Mouse (Mus musculus) 3T3-L1 (cell line): ENCODE results near the gene Hoxd8.

Experiments
- DNase-seq: peaks from one replicate; pipeline ENCODE4 v3.0.0-alpha.2; 2015; ENCODE audit warnings: low read depth, low spot score

Gene Hoxd8

DNA sequence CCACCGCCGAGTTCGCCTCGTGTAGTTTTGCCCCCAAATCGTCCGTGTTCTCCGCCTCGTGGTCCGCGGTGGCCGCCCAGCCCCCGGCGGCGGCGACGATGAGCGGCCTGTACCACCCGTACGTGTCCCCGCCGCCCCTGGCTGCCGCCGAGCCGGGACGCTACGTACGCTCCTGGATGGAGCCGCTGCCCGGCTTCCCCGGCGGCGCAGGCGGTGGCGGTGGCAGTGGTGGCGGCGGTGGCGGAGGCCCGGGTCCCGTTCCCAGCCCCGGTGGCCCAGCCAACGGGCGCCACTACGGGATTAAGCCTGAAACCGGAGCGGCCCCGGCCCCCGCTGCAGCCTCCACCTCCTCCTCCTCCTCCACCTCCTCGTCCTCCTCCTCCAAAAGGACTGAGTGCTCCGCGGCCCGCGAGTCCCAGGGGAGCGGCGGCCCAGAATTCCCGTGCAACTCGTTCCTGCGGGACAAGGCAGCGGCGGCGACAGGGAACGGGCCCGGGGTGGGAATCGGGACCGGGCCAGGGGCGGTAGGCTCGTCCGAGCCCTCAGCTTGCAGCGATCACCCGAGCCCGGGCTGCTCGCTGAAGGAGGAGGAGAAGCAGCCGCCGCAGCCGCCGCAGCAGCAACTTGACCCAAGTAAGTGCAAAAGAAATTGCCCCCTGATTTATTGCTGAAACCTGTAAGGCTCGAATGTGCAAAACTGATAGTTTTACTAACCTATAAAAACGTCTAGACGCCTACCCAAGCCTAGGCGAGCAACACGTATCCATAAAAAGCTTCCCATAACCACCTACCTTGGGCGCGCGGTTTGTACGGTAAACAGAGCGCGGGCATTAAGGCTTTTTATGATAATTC, 6.0 kb upstream of the Hoxd8 start:
- DNase-seq: no peak

DNA sequence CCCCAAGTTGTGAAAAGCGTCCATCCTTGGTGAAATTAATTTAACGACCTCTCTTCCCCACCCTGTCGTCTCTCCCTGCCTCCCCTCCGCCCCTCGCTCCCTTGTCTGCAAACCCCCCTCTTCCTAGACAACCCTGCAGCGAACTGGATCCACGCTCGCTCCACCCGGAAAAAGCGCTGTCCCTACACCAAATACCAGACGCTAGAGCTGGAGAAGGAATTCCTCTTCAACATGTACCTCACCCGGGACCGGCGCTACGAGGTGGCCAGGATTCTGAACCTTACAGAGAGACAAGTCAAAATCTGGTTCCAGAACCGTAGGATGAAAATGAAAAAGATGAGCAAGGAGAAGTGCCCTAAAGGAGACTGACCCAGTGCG, 5.4 kb upstream of the Hoxd8 start:
- no peak for DNase-seq

DNA sequence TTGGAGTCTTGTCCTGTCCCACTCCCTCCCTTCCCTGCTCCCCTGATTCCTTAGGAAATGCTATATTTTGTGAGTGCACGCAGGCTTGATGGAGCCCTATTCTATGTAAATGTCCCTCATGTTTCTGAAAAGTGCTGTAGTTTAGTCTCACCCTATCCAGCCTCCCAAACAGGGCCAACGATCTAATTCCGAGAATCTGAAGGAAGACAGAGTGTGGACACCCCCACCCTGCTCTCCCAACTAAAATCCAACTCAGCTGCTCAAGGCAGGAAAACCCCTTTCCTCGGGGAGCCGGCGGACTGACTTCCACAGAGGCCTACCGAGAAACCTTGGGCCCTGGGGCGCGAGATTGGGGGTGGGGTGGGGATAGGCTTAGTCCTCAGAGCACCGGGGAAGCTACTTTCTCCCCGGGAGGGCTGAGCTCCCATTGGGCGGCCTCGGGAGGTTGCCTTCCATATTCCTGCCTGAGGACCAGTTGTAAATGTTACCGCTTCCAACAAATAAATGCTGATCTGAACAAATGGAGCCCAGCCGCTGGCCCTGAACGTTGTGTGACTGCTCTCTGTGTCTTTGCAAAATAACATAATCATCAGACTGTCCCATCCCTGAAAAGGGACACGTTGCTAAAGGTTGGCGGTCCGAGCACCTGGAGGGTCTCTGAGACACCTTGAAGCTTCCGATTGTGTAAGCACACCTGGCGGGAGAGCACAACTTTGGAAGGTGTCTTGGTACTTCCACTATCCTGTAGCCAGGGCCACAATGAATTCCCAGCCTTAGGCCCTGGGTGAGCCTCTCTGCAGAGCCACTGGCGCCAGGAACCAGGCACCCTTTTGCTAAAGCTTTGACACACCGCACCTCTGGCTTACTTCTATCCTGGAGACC, 4.5 kb upstream of the Hoxd8 start:
- no peak for DNase-seq

DNA sequence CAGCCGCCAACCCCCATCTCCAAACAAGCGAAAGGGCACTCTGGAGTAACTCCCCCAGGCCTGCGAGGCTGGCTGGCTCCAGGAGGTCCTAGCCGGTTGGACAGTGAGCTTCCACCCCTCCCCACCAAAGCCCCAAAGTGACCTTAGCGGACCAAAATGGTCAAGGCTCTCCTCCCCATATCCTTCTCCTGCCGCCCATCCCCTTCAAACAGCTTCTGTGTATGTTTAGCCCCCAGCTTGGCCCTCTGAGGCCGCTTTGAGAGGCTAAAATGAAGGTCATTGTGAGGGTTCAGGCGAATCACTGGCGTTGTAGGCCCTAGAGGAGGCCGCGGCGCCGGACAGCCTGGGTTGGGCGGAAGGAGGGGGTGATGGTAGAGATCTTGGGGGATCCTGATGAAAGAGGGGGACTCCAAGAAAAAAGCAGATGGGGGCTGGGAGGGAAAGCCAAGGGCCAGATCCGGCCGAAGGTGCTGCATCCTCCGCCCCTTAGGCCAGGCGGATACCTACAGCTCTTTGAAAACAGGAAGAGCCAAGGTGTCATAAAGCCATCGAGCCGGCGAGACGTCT, 3.8 kb upstream of the Hoxd8 start:
- DNase-seq: no peak

DNA sequence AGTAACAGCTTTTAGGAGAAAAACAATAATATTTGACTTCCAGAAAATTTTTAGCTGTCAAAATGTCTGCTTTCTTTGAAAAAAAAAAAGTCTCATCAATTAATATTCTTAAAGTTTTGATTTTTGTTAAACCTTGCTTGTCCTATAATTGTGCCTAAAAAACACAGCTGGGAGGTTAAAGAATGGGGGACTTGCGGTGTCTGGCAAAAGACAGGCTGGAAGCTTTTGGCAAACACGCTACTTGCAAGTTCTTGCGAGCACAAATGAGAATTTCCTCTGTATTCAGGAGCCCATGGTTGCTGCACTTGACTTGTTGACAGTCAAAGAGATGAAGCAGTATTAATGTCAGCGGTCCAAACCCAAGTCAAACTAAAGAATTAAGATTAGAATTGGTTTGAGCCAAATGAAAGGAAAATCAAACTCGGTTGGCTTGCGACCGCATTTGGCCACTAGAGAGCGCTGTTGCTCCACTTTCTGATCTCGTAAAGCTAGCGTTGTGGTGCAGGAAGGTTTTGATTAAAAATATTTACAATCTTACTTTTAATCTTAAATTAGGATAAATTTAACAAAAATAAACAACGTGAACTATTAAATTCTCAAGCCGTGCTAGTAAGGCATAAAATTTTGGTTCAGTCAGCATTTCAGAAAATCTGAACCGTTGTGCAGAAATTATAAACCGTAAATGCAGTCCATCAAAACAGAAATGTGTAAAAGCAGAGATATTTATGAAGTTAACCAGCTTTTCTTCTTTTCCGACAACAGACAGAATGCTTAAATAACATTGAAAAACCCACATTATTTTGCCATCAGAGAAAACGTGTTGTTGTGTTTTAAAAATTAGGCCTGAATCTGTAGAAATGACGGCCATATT, 2.2 kb upstream of the Hoxd8 start:
- peak; percentile 87 for DNase-seq

DNA sequence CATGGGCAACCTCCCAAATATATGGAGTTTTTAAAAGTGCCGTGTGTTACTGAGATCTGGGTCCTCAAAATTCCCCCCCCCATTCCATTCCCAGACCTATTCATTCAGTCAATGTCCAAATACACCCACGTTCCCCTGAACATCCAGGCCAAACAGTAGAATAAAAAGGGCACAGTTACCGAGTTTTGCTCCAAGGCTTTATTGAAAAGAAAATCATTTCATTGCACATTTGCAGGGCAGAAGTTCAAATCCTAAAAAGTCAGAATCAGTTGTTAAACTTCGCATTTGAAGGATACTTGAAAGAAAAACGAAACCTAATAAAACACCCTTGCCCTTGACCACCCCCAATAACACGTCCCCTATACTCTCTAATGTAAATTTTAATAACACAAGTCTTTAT, 1.6 kb upstream of the Hoxd8 start:
- no peak for DNase-seq

DNA sequence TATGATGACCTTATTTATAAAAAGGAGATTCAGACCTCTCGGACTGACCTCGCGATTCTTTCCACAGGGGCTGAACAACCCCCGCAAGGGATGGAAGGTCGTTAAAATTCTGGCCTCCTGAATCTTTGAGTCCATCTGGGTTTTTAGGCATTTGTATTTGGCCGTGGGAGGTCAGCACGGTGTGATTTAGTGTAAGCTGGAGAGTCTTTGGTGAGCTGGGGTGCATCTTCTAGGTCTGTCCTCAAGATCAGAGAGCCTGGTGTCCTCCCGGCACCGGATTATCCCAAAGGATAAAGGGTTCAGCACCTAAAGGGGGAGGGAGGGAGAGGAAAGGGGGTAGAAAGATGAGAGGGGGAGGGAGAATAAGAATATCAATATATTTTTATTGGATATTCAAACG, 1.1 kb upstream of the Hoxd8 start:
- DNase-seq: no peak

DNA sequence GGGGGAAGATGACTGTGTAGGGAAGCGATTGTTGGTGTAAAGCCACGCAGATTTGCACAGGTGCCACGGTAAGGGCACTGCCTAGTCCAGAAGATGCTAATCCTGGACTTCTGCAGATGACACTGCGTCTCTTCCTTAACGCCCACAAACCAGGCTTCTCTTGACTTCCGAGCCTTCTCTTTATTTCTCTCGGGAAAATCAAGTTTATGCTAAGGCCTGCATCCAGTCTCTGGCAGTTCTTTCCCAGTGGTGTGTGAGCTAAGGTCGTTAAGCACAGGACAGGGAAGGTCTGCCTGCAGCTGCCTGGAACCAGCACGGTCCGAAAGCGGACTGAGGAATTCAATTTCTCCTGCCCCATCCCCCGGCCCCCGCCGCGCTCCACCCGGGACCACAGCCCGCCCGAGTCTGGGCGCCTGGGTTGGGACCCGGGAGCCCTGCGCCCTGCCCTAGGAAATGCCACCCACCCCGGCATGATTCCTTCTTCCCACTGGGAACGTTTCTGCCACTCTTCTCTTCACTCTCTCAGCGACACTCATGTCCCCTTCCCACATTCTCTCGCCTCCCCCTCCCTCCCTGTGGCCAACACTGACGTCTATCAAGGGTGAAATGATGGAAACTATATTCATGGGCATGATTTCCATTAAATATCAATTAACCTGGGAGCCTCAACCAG, 559 bp upstream of the Hoxd8 start:
- DNase-seq: no peak

DNA sequence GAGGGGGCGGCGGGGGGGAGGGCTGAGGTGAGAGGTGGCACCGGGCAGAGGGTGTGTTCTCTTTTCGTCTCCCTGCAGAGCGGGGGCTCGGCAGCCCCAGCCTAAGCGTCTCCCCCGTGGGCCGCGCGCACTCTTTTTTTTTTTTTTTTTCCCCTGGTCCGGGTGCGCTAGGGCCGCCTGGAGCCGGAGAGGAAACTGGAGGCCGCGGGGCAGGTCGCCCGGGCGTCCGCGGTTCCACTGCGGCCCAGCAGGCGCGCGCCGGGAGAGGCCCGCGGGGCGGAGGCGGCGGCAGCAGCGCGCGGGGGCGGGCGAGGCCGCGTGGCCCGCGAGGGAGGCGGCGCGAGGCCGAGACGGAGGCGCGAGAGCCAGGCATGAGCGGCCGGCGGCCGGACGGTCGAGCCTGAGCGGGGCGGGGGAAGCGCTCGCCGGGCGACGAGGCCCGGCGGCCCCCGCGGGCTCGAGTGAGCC, 618 bp downstream of the Hoxd8 start:
- peak; percentile 57 for DNase-seq

DNA sequence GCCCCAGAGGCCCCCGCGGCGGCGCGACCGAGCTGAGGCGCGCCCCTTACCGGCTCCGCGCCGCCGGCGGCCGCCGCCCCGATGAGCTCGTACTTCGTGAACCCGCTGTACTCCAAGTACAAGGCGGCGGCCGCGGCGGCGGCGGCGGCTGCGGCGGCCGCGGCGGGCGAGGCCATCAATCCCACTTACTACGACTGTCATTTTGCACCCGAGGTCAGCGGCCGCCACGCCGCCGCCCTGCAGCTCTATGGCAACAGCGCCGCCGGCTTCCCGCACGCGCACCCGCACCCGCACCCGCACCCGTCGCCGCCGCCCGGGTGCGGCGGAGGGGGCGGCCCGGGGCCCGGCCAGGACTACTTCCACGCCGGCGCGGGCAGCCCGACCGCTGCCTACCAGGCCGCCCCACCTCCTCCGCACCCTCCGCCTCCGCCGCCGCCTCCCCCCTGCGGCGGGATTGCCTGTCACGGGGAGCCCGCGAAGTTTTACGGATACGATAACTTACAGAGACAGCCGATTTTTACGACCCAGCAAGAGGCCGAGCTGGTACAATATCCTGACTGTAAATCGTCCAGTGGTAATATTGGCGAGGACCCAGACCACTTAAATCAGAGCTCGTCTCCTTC, 1.2 kb downstream of the Hoxd8 start:
- DNase-seq: peak; percentile 79

DNA sequence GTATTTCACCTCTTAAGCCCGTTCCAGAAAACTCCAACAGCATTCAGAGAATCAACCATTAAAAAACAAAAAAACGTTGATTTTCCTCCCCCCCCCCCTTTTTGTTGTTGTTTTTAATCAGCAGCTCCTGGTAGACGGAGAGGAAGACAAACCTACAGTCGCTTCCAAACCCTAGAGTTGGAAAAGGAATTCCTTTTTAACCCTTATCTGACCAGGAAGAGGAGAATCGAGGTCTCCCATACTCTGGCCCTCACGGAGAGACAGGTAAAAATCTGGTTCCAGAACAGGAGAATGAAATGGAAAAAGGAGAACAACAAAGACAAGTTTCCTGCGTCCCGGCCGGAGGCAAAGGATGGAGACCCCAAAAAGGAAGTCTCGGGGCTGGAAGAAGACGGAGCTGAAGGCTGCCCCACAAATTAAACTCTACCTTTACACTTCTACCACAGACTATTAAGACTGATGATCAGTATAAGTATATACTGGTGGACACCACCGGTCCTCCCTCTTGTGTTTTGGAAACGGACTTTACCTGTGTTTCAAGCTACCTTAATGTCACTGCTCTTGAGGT, 2.1 kb downstream of the Hoxd8 start:
- no peak for DNase-seq

DNA sequence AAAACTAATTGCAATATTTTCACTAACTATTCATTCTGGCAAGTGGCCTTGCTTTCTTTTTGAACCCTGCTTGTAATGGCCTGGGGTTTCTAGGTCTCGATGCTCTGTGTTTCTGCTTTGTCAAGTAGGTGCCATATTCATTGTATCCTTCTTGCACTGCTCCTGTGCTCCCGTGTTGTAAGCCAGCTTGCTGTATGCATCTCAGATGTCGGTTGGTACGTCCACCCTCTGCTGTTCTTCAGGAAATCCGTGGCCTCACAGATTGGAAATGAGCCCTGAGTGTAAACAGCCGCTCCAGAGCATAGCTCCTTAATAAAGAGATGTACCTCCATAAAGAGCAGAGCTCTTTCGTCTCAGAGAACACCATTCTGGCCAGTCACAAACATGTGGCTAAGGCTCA, 3.2 kb downstream of the Hoxd8 start:
- no peak for DNase-seq

DNA sequence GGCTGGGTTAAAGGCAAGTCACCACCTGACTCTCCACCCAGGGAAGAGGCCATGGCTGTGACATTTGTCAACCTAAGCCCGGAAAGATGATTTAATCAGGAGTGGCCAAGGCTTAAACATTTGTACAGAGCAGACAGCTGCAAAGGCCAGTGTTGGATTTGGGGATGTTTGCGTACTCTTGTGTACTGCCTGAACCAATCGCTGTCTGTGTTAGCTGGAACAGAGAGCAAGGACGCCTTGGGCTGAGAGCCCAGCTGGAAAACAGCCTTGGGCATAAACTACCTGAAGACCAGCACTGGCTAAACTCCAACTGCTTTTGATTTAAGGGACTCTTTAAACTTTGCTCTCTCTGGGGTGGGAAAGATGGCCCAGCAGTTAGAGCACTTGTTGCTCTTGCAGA, 4.3 kb downstream of the Hoxd8 start:
- no peak for DNase-seq

DNA sequence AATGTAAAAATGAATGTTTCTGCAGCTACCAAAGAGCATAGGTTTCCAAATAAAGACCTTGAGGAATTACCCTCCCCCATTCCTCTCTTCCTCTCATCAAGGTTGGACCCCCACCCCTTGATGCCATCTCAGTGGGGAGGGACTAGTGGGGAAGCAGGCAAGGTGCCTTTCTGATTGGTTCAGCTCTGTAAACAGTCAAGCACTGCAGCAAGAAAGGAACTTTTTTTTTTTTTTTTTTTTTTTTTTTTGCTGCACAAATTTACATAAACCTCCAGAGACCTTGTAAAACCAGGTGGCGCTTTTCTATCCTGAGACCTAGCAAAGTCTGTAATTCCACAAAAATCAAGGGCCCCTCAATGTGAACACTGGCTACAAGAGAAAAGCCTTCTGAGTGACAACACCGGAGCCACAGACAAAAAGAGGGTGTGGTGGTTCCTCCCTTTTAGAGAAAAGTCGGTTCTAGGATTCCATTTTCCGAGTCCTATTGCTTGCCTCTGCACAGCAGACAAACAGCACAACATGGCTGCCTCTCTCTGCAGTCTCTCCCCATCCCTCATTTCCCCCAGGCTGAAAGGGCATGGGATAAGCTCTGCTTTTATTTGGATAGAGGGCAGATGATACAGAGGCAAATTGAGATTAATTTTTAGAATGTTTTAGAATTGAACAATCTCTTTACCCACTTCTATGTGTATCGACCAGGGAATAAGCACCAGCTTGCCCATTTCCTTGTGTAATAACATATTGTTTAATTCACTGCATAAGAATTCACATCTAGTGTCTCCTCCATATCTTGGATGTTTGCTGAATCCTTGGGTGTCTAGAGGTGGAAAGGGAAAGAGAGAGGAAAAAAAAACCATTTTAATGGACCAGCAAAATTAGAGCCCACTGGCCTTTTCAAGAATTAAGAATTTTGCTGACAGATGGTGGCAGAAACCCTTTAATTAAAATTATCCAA, 5.3 kb downstream of the Hoxd8 start:
- peak; percentile 44 for DNase-seq

DNA sequence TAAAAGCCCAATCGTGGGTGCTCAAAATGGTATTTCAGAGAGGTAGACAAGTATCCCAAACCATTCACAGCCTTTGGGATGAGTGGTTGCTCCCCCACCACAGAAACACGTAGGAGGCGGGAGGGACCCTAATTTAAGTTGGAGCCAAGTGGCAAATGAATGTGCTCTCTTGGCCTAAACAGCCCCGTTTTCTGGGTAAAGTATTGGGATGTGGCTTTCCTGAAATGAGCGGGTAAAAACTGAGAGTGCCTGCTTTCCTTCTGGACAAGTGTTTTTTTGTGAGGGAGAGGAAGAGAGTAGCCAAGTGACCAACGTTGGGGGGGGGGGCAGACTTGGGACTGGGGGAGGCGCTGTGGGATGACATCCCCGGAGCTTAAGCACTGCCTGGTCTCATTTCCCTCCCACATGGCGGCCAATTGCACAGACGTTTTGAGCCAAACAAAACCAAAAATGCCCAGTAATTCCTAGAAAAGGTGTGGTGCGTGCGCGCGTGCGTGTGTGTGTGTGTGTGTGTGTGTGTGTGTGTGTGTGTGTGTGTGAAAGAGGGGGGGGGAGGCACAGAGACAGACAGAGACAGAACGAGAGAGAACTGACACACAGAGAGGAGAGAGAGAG, 6.6 kb downstream of the Hoxd8 start:
- DNase-seq: peak; percentile 73

DNA sequence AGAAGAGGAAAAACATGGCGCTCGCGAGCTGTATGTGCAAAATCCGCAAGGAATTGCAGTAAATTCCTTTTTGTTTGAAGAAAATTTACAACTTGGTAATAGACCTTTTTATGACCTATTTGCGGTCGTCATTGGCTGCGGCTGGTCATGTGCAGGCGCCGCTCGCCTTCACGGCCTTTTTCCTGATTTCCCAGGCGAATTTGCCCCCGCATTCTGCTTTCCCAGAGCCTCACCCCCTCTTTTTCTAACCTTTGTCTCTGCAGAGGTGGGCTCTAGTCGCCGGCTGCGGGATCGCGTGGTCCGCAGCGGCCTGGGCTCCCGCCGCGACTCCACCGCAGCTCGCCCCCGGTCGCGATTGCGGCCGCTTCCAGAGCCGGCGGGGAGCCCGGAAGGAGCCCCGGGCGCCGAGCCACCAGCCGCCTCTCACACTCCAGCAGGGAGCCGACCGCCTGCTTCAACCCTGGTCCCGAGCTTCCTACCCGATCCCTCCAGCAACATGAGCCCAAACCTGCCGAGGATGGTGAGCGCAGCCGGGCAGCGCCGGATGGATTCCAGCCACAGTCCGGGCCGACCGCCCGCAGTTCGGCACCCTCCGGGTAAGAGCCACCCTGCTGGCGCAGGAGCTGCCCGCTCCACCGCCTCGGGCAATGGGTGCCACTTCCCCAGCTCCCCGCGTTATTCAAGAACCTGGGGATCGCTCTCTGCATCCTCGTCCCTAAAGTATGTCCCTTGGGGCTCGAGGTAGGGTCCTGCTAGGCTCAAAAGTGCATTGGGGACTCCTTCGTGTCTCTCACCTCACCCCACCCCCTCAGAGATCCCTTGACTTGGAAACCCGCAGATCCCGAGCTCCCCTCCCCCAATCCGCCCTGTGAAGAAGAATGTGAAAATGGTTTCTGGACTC, 7.6 kb downstream of the Hoxd8 start, which contains the start of the genes Hoxd3 and Hoxd4:
TSS of gene Hoxd3 (plus strand) at position 207 of the 901 bp plus-strand sequence.
TSS of gene Hoxd4 (plus strand) at position 209 of the 901 bp plus-strand sequence.
- DNase-seq: peak; percentile 68
